Mouse (Mus musculus) lung, adult 2 months (tissue): ENCODE data around the gene Gm12258.
"Not testable (repeated sequence)": the region's sequence is repeated elsewhere in the genome, so short reads cannot be mapped to it uniquely, and the experiment has no call there.

Experiments
- CTCF ChIP-seq: fragments of 200-500 bp; IDR thresholded peaks from 2 replicates; pipeline ENCODE4 v1.5.1; 2011; ENCODE audit warnings: mild to moderate bottlenecking, low read length, control low read depth; ENCODE audit not compliant: insufficient read depth
- POLR2A ChIP-seq: fragments of 200-500 bp; IDR thresholded peaks from 2 replicates; pipeline ENCODE4 v1.6.1; 2011; ENCODE audit warnings: low read depth, mild to moderate bottlenecking, control low read depth, low read length, borderline replicate concordance; ENCODE audit errors: extremely low read depth

DNA sequence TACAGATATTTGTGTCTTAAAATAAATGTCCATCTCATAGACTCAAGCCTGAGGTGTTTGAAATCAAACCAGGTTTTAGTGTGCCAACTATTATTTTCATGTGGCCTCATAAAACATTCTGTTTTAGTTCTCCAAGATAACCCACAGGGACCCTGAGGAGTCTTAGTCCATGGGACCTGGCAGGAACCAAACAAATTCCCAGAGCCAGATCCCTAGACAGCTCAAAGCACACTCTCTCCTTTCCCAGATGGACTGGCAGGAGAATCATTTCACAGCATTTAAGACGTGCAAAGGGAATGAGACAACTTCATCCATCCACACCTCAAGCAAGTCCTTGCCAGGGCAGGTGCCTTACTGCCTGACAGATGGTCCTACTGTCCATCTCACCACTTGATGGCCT is 32.3 kb upstream of the Gm12258 start, which contains the start of gene Olfr313:
- TF ChIP-seq CTCF, POLR2A: not testable (repeated sequence)
